Mouse (Mus musculus) intestine, embryonic 14.5 days (tissue): ENCODE results near the gene Ascc3. TPM values are rescaled to one million over a fixed set of nuclear protein-coding genes. Genes with fewer than 3 reads are reported as not detected.

ENCODE experiments used
- ATAC-seq: fragments of 200-750 bp; cut with Nextera tagmentation; replicated peaks from 2 replicates; pipeline ENCODE4 v1.8.0; 2017; ENCODE audit warnings: low read depth, moderate number of reproducible peaks, moderate TSS enrichment, moderate library complexity; ENCODE audit not compliant: low FRiP score, low TSS enrichment
- DNase-seq: peaks from one replicate; pipeline ENCODE4 v3.0.0-alpha.2; 2018; ENCODE audit warnings: low spot score
- H3K27ac ChIP-seq: fragments of 300-500 bp; sonication (generic); 2 replicates; pipeline ENCODE4 v1.5.1; 2014; ENCODE audit warnings: low read depth, mild to moderate bottlenecking, control low read depth
- H3K27me3 ChIP-seq: fragments of 300-500 bp; sonication (generic); replicated peaks from 2 replicates; pipeline ENCODE4 v1.6.1; 2014; ENCODE audit warnings: low read length, control low read depth; ENCODE audit not compliant: control insufficient read depth, insufficient read depth
- H3K36me3 ChIP-seq: fragments of 300-500 bp; sonication (generic); 2 replicates; pipeline ENCODE4 v1.6.1; 2014; ENCODE audit warnings: low read length, control low read depth; ENCODE audit not compliant: control insufficient read depth, insufficient read depth
- H3K4me1 ChIP-seq: fragments of 300-500 bp; sonication (generic); replicated peaks from 2 replicates; pipeline ENCODE4 v1.6.1; 2014; ENCODE audit warnings: low read length, control low read depth, mixed read lengths; ENCODE audit not compliant: control insufficient read depth, insufficient read depth
- H3K4me2 ChIP-seq: fragments of 300-500 bp; sonication (generic); 2 replicates; pipeline ENCODE4 v1.6.1; 2014; ENCODE audit warnings: low read length
- H3K4me3 ChIP-seq: fragments of 300-500 bp; sonication (generic); 2 replicates; pipeline ENCODE4 v1.5.1; 2014; ENCODE audit warnings: low read depth, low read length, control low read depth, mixed read lengths
- H3K9ac ChIP-seq: fragments of 300-500 bp; sonication (generic); 2 replicates; pipeline ENCODE4 v1.6.1; 2014; ENCODE audit warnings: mild to moderate bottlenecking, low read length
- H3K9me3 ChIP-seq: fragments of 300-500 bp; sonication (generic); 2 replicates; pipeline ENCODE4 v1.6.1; 2016; ENCODE audit warnings: low read length, control low read depth; ENCODE audit not compliant: control insufficient read depth
- whole genome bisulfite sequencing: fragments of 180-500 bp; shearing (Covaris S2); extraction: QIAGEN DNeasy Blood & Tissue Kit; methylation state at CpG from one replicate; pipeline ENCODE4 v1.1.7; 2014; 5-methylcytosine and 5-hydroxymethylcytosine counted together
- polyA plus RNA-seq: library from polyadenylated mRNA; unstranded; fragments of >200 nt; fragmentation: Nextera tagmentation; extraction: Ambion mirVana; gene quantifications from 2 replicates; pipeline ENCODE4 v1.2.1, GENCODE M21; 2014

The Ascc3 gene
- polyA plus RNA-seq, 1 experiment from 2014 or later = 26.4 TPM

GRCm38 (mm10) chr10:50773846-50774245 is 181.4 kb downstream of the Ascc3 start:
- no peak overlapping the region for H3K27ac ChIP-seq
- no peaks in the 10 kb centered on the region for H3K27me3 ChIP-seq
- no peak for DNase-seq
- H3K4me2 ChIP-seq = no peak overlapping the region
- no peak for ATAC-seq
- H3K9ac ChIP-seq = no peak overlapping the region
- H3K4me3 ChIP-seq = no peak overlapping the region
- no peaks in the 10 kb centered on the region for H3K4me1 ChIP-seq
- 83% methylated on average over 2 of the region's 2 CpGs for WGBS
- no peaks in the 10 kb centered on the region for H3K9me3 ChIP-seq
- no peaks in the 10 kb centered on the region for H3K36me3 ChIP-seq

DNA sequence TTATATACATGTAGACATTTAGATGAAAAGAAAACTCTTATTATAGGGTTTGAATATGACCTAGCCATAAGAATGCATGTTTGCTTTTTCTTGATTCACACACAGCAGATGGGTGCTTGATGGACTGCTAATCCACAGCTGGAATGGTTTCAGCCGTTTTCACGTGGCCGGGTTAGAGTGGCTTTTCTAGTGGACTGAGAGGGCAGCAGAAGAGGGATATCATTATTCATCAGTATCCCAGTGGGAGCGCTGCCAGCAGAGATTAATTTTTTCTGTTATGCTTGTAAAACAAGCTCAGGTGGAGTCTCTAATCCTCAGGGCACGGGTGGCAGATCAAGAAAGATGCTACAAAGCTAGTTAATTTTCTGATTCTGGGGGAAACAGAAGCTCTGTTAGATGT is 200.4 kb downstream of the Ascc3 start:
- Histone ChIP-seq H3K4me3 (no peak overlapping the region), H3K36me3 (no peaks in the 10 kb centered on the region), H3K4me2 (no peak overlapping the region), H3K27me3 (no peaks in the 10 kb centered on the region), H3K9me3 (no peaks in the 10 kb centered on the region), H3K27ac (no peak overlapping the region), H3K4me1 (no peaks in the 10 kb centered on the region), H3K9ac (no peak overlapping the region)
- DNase-seq (no peak), ATAC-seq (no peak)
- WGBS = 66% methylated on average over 5 of the region's 5 CpGs

DNA sequence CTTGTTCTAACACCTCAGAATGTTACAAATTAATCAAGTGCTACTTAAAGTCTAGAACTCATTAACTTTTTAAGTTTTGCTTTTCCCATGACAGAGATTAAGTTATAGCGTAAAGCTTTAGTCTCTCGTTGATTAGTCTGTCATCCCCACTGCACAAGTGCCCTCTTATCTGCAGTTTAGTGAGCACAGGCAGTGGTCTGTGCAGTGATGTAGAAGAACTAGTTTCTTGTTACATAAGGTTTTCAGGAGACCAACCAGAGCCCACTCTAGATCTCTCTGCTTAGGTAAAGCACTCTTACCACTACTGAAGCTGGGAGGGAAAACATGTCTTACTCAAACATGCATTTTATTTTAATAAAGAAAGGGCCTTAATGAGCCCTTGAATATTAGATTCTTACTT is 209.1 kb downstream of the Ascc3 start:
- H3K4me2 ChIP-seq = no peak overlapping the region
- ATAC-seq (no peak), DNase-seq (no peak)
- no peaks in the 10 kb centered on the region for H3K9me3 ChIP-seq
- H3K27ac ChIP-seq = no peak overlapping the region
- H3K9ac ChIP-seq = no peak overlapping the region
- 44% methylated on average over 2 of the region's 2 CpGs for WGBS
- H3K4me3 ChIP-seq = no peak overlapping the region
- H3K4me1 ChIP-seq = no peaks in the 10 kb centered on the region
- no peaks in the 10 kb centered on the region for H3K36me3 ChIP-seq
- H3K27me3 ChIP-seq = no peaks in the 10 kb centered on the region

DNA sequence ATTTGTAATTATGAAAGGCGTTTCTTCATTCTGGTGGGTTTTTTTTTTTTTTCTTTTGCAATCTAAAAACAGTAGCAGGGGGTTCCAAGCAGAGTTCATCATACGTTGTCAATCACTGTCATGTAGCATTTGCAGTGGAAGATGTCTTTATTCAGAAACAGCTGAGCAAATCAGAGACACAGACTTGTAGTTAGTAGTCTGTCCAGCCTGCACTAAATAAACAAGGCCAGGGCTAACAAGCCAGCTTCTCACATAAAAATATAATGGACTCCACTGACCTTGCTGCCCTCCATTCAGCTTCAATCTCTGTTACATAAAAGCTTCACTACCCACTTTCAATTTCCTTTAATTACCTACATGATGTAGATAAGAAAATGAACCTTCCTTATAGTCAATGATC is 209.9 kb downstream of the Ascc3 start:
- Histone ChIP-seq H3K4me2 (no peak overlapping the region), H3K27me3 (no peaks in the 10 kb centered on the region), H3K9ac (no peak overlapping the region), H3K9me3 (no peaks in the 10 kb centered on the region), H3K27ac (no peak overlapping the region), H3K36me3 (no peaks in the 10 kb centered on the region), H3K4me3 (no peak overlapping the region), H3K4me1 (no peaks in the 10 kb centered on the region)
- DNase-seq (no peak), ATAC-seq (no peak)
- 85% methylated on average over 2 of the region's 2 CpGs for WGBS

GRCm38 (mm10) chr10:50806166-50806565 is 213.7 kb downstream of the Ascc3 start:
- Histone ChIP-seq H3K4me2 (no peak overlapping the region), H3K4me1 (no peaks in the 10 kb centered on the region), H3K9ac (no peak overlapping the region), H3K36me3 (no peaks in the 10 kb centered on the region), H3K9me3 (no peaks in the 10 kb centered on the region), H3K27me3 (no peaks in the 10 kb centered on the region), H3K4me3 (no peak overlapping the region), H3K27ac (no peak overlapping the region)
- ATAC-seq (no peak), DNase-seq (no peak)
- WGBS = 67% methylated on average over 2 of the region's 2 CpGs

GRCm38 (mm10) chr10:50822363-50822762 is 229.9 kb downstream of the Ascc3 start:
- no peaks in the 10 kb centered on the region for H3K9me3 ChIP-seq
- peaks cover 8% of the 10 kb centered on the region; the same call in 1 of the 2 replicates for H3K36me3 ChIP-seq
- no peak for DNase-seq
- H3K27me3 ChIP-seq = no peaks in the 10 kb centered on the region
- H3K27ac ChIP-seq = no peak overlapping the region
- 86% methylated on average over 1 of the region's 1 CpGs for WGBS
- H3K4me2 ChIP-seq = no peak overlapping the region
- H3K4me3 ChIP-seq = no peak overlapping the region
- no peak overlapping the region for H3K9ac ChIP-seq
- no peak for ATAC-seq
- H3K4me1 ChIP-seq = no peaks in the 10 kb centered on the region

DNA sequence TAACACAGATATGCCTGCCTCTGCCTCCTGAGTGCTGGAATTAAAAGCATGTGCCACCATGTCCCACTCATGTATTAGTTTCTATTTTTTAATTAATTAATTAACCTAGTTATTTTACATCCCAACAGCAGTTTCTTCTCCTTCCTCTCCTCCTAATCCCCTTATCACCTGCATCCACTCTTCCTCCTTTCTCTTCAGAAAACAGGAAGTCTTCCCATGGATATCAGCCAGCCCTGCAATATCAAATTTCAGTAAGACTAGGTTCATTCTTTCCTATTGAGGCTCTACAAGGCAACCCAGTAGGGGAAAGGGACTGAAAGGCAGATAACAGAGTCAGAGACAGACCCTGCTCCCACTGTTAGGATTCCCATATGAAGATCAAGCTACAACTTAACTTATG is 234.4 kb downstream of the Ascc3 start:
- no peak overlapping the region for H3K4me3 ChIP-seq
- H3K9ac ChIP-seq = no peak overlapping the region
- no peak for DNase-seq
- peaks cover 12% of the 10 kb centered on the region; the same call in 1 of the 2 replicates for H3K36me3 ChIP-seq
- no peak overlapping the region for H3K27ac ChIP-seq
- no peak overlapping the region for H3K4me2 ChIP-seq
- ATAC-seq = no peak
- H3K27me3 ChIP-seq = no peaks in the 10 kb centered on the region
- H3K9me3 ChIP-seq = no peaks in the 10 kb centered on the region
- H3K4me1 ChIP-seq = no peaks in the 10 kb centered on the region

GRCm38 (mm10) chr10:50834533-50834932 is 242.1 kb downstream of the Ascc3 start:
- Histone ChIP-seq H3K36me3 (0 out of 2 replicates have a peak, but pooled peaks cover 3% of the 10 kb centered on the region), H3K27me3 (no peaks in the 10 kb centered on the region), H3K4me3 (no peak overlapping the region), H3K9ac (no peak overlapping the region), H3K27ac (no peak overlapping the region), H3K4me1 (no peaks in the 10 kb centered on the region), H3K9me3 (no peaks in the 10 kb centered on the region), H3K4me2 (no peak overlapping the region)
- DNase-seq (no peak), ATAC-seq (no peak)
- 72% methylated on average over 2 of the region's 2 CpGs for WGBS

- no peak for ATAC-seq
- no peaks in the 10 kb centered on the region for H3K4me1 ChIP-seq
- H3K9me3 ChIP-seq = no peaks in the 10 kb centered on the region
- H3K27me3 ChIP-seq = no peaks in the 10 kb centered on the region
- H3K27ac ChIP-seq = no peak overlapping the region
- peaks cover 10% of the 10 kb centered on the region for H3K36me3 ChIP-seq
- DNase-seq = no peak
- H3K4me3 ChIP-seq = no peak overlapping the region
- H3K9ac ChIP-seq = no peak overlapping the region
- no peak overlapping the region for H3K4me2 ChIP-seq
- WGBS = 86% methylated on average over 3 of the region's 3 CpGs
Measured at GRCm38 (mm10) chr10:50843363-50843762, 250.9 kb downstream of the Ascc3 start.
